In the genomic region with DNA sequence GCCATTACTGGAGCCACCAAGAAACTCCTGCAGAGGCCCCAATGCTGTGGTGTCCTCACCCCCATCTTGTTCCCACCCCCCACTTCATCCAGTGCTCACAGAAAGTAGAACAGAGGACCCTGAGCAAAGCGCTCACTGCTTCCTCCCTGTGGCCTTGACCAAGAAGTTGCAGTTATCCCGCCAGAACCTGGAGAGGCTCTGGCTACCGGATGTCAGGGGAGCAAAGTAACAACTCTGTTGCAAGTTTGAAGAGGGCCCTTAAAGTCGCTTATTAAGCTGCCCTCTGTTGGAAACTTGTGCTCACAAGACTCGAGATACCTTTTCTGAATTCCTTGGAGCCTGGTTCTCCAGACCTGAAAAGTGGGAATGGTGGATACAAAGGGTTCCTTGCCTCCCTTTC, we compare ENCODE assay signal across 24 mouse cellular contexts. TPM values are rescaled to one million over a fixed set of nuclear protein-coding genes. Genes with fewer than 3 reads are reported as not detected.
DNase-seq lines count a peak whose midpoint lies in the region; ATAC-seq and TF ChIP-seq lines count a peak whose summit lies in the region.
"Had no signal": no experiment of that assay in that cellular context is flagged by ENCODE, and none has a peak within 500 bp of the region (broad histone marks: within the 10 kb centered on the region; RNA-seq: fewer than 3 reads in every experiment).

No protein-coding gene starts in this region.

- no peak overlapping the region for H3K4me3 ChIP-seq in layer of hippocampus, adult 2 months
- H3K4me3 ChIP-seq in neural tube, embryonic 11.5 days (ENCODE audit: low read depth, low read length) = no peak overlapping the region
- H3K4me3 ChIP-seq: embryonic facial prominence, embryonic 13.5 days; liver, embryonic 13.5 days had no signal

- H3K9me3 ChIP-seq in neural tube, embryonic 11.5 days (ENCODE audit: control insufficient read depth, low read length) = no peaks in the 10 kb centered on the region
- H3K9me3 ChIP-seq: embryonic facial prominence, embryonic 13.5 days; forebrain, embryonic 10.5 days; liver, embryonic 13.5 days; midbrain, embryonic 12.5 days had no signal

- WGBS in neural tube, embryonic 11.5 days = 3% methylated on average over 5 of the region's 5 CpGs

- peaks cover 85% of the 10 kb centered on the region for H3K27me3 ChIP-seq in neural tube, embryonic 11.5 days (ENCODE audit: control insufficient read depth, insufficient read depth, low read length)

- no peak for DNase-seq in layer of hippocampus, adult 2 months (ENCODE audit: low spot score in 2 of 2)
- DNase-seq in layer of hippocampus, postnatal 36 days = no peak
- peak; percentile 60 for DNase-seq in R1 (ENCODE audit: low read depth, low spot score)
- peak; percentile 63 for DNase-seq in embryo, embryonic 10 days (ENCODE audit: low spot score)
- DNase-seq in neural tube, embryonic 11.5 days (ENCODE audit: low spot score) = peak; percentile 61
- no peak for DNase-seq in thymus, postnatal 10 days (ENCODE audit: low spot score in 2 of 2)
- no peak for DNase-seq in layer of hippocampus, adult 9-11 months
- DNase-seq: cerebellum, adult 8-10 months; heart, postnatal 36 days; kidney, adult 9 months; liver, embryonic 13.5 days; lung, postnatal 10 days; right cerebral cortex, adult 18-20 months; spleen, adult 18-20 months had no signal

- H3K27ac ChIP-seq in layer of hippocampus, adult 2 months = no peak overlapping the region
- H3K27ac ChIP-seq in neural tube, embryonic 11.5 days (ENCODE audit: low read depth, low read length) = no peak overlapping the region
- H3K27ac ChIP-seq: embryonic facial prominence, embryonic 13.5 days; forebrain, embryonic 10.5 days; liver, embryonic 13.5 days; midbrain, embryonic 12.5 days had no signal

- peak; percentile 23; the same call in 1 of the 2 replicates for TF ChIP-seq CTCF in layer of hippocampus, adult 2 months (conservative IDR thresholded peaks at IDR 0.05)

- H3K4me1 ChIP-seq in neural tube, embryonic 11.5 days (ENCODE audit: control insufficient read depth, insufficient read depth, low read length) = peaks cover 7% of the 10 kb centered on the region; the same call in 1 of the 2 replicates

- H3K36me3 ChIP-seq in neural tube, embryonic 11.5 days (ENCODE audit: control insufficient read depth, insufficient read depth, low read length) = no peaks in the 10 kb centered on the region
- H3K36me3 ChIP-seq: embryonic facial prominence, embryonic 13.5 days; forebrain, embryonic 10.5 days; liver, embryonic 13.5 days; midbrain, embryonic 12.5 days had no signal

- no peak overlapping the region for H3K4me2 ChIP-seq in neural tube, embryonic 11.5 days (ENCODE audit: low read depth)
- H3K4me2 ChIP-seq: embryonic facial prominence, embryonic 13.5 days; liver, embryonic 13.5 days; midbrain, embryonic 12.5 days had no signal

- ATAC-seq in neural tube, embryonic 11.5 days (ENCODE audit: insufficient read depth, low FRiP score, low TSS enrichment) = no peak
- ATAC-seq: CD4-positive, CD25-positive, alpha-beta regulatory T cell, adult 4 months had no signal

- no peak overlapping the region for H3K9ac ChIP-seq in neural tube, embryonic 11.5 days (ENCODE audit: low read length)
- H3K9ac ChIP-seq: embryonic facial prominence, embryonic 13.5 days; liver, embryonic 13.5 days; midbrain, embryonic 12.5 days had no signal

RNA-seq across cellular contexts. Expression of a gene that starts 1.2 kb away (rescaled TPM):
- total RNA-seq in layer of hippocampus, adult 2 months (2021) = not detected
- total RNA-seq in layer of hippocampus, postnatal 36 days (2021) = not detected
- polyA plus RNA-seq in neural tube, embryonic 11.5 days (2014; fragmentation: Nextera tagmentation; extraction: Ambion mirVana) = 6.8 and 8.8 TPM in 2 replicates
- total RNA-seq: gastrocnemius, adult 18-20 months; heart, adult 8-10 months; heart, postnatal 36 days; layer of hippocampus, adult 8-10 months; left cerebral cortex, postnatal 14 days had no signal
- polyA plus RNA-seq: embryonic facial prominence, embryonic 13.5 days; liver, embryonic 13.5 days; stomach, embryonic 16.5 days; urinary bladder, adult 2 months had no signal

RNA-seq across cellular contexts. Expression of a gene that starts 40.6 kb away (rescaled TPM):
- 10 to 100 TPM; 35.2 to 37.9 TPM for total RNA-seq in layer of hippocampus, adult 2 months (2021)
- 10 to 100 TPM; 39.3 to 42.2 TPM for total RNA-seq in layer of hippocampus, postnatal 36 days (2021)
- polyA plus RNA-seq in neural tube, embryonic 11.5 days (2014; fragmentation: Nextera tagmentation; extraction: Ambion mirVana) = 68.5 and 79.5 TPM in 2 replicates

Comparison
In these comparisons a context has a peak if more than half of its experiments do, and no peak if none do; other contexts are left out.
1. DNase-seq: peak in R1 (single experiment), embryo, embryonic 10 days (single experiment) and neural tube, embryonic 11.5 days (single experiment); none in layer of hippocampus, adult 2 months (0 of 2), layer of hippocampus, postnatal 36 days (0 of 2), thymus, postnatal 10 days (0 of 2) and layer of hippocampus, adult 9-11 months (single experiment).